Mouse (Mus musculus) cerebellum, postnatal 4 days (tissue): ENCODE measurements around the gene Olfr112.
"Not testable (repeated sequence)": the region's sequence is repeated elsewhere in the genome, so short reads cannot be mapped to it uniquely, and the experiment has no call there.

Source experiments
- DNase-seq, 2 experiments: peaks; one replicate each; pipeline ENCODE4 v3.0.0; 2022; ENCODE audit warnings: low spot score in 2 of 2, mixed read lengths in 1 of 2

Olfr112 gene

GRCm38 (mm10) chr17:37569351-37569750, at the start of gene Olfr112:
Gene Olfr112 (minus strand): TSS chr17:37569451.
- no peak for DNase-seq

GRCm38 (mm10) chr17:37592643-37593042, 23.4 kb upstream of the Olfr112 start, which contains the start of gene Olfr114:
Gene Olfr114 (minus strand): TSS chr17:37592743.
- no peak for DNase-seq

GRCm38 (mm10) chr17:37577563-37577962, 8.3 kb upstream of the Olfr112 start, which contains the start of gene Olfr113:
Gene Olfr113 (minus strand): TSS chr17:37577663.
- DNase-seq, result no peak

GRCm38 (mm10) chr17:37558913-37559615, 10.2 kb downstream of the Olfr112 start:
- DNase-seq, result no peak

- no peak for DNase-seq
These were observed 25.3 kb downstream of the Olfr112 start for GRCm38 (mm10) chr17:37543800-37544435.

GRCm38 (mm10) chr17:37541454-37542119, 27.7 kb downstream of the Olfr112 start:
- DNase-seq, result no peak

- DNase-seq, result not testable (repeated sequence)
These were observed 30.8 kb downstream of the Olfr112 start for GRCm38 (mm10) chr17:37538416-37538815.

GRCm38 (mm10) chr17:37535173-37535572, 34.1 kb downstream of the Olfr112 start:
- no peak for DNase-seq

- DNase-seq, result not testable (repeated sequence)
These were observed 43.8 kb downstream of the Olfr112 start for GRCm38 (mm10) chr17:37525427-37525826.

- DNase-seq, result not testable (repeated sequence)
These were observed 44.6 kb downstream of the Olfr112 start for GRCm38 (mm10) chr17:37524612-37525011.
